Mouse (Mus musculus) heart, embryonic 13.5 days (tissue): ENCODE measurements around the gene Spata16. TPM values are rescaled to one million over a fixed set of nuclear protein-coding genes. Genes with fewer than 3 reads are reported as not detected.

ENCODE experiments used
- ATAC-seq: fragments of 200-750 bp; cut with Nextera tagmentation; 2 replicates; pipeline ENCODE4 v1.8.0; 2017; ENCODE audit warnings: moderate TSS enrichment; ENCODE audit not compliant: insufficient number of reproducible peaks, low FRiP score, low TSS enrichment; ENCODE audit errors: extremely low read depth
- H3K27ac ChIP-seq: fragments of 300-500 bp; sonication (generic); replicated peaks from 2 replicates; pipeline ENCODE4 v1.5.1; 2015; ENCODE audit warnings: moderate library complexity, mild to moderate bottlenecking, inconsistent platforms
- H3K27me3 ChIP-seq: fragments of 300-500 bp; sonication (generic); replicated peaks from 2 replicates; pipeline ENCODE4 v1.6.1; 2015; ENCODE audit warnings: mild to moderate bottlenecking, inconsistent platforms
- H3K36me3 ChIP-seq: fragments of 300-500 bp; sonication (generic); 2 replicates; pipeline ENCODE4 v1.6.1; 2015; ENCODE audit warnings: mild to moderate bottlenecking, inconsistent platforms
- H3K4me1 ChIP-seq: fragments of 300-500 bp; sonication (generic); 2 replicates; pipeline ENCODE4 v1.6.1; 2015; ENCODE audit warnings: inconsistent platforms
- H3K4me2 ChIP-seq: fragments of 300-500 bp; sonication (generic); 2 replicates; pipeline ENCODE4 v1.6.1; 2015; ENCODE audit warnings: inconsistent platforms, mild to moderate bottlenecking, moderate library complexity
- H3K4me3 ChIP-seq: fragments of 300-500 bp; sonication (generic); 2 replicates; pipeline ENCODE4 v1.5.1; 2015; ENCODE audit warnings: moderate library complexity, mild to moderate bottlenecking, inconsistent platforms
- H3K9ac ChIP-seq: fragments of 300-500 bp; sonication (generic); 2 replicates; pipeline ENCODE4 v1.6.1; 2015; ENCODE audit warnings: inconsistent platforms, mild to moderate bottlenecking, moderate library complexity
- H3K9me3 ChIP-seq: fragments of 300-500 bp; sonication (generic); 2 replicates; pipeline ENCODE4 v1.6.1; 2016; ENCODE audit warnings: inconsistent platforms
- WGBS: fragments of 180-500 bp; shearing (Covaris S2); methylation state at CpG from one replicate; pipeline ENCODE4 v1.1.7; 2015; ENCODE audit warnings: mixed read lengths; 5-methylcytosine and 5-hydroxymethylcytosine counted together
- polyA plus RNA-seq: library from polyadenylated mRNA; unstranded; fragments of >200 nt; fragmentation: Nextera tagmentation; extraction: Ambion mirVana; gene quantifications from 2 replicates; pipeline ENCODE4 v1.2.1, GENCODE M21; 2015

Spata16 gene
- polyA plus RNA-seq, 1 experiment from 2014 or later: not detected

GRCm38 (mm10) chr3:26834178-26835050, 197.0 kb downstream of the Spata16 start:
- Histone ChIP-seq H3K4me2 (no peak overlapping the region), H3K36me3 (no peaks in the 10 kb centered on the region), H3K4me1 (peaks cover 10% of the 10 kb centered on the region; the same call in 1 of the 2 replicates), H3K4me3 (no peak overlapping the region), H3K9me3 (no peaks in the 10 kb centered on the region), H3K27me3 (no peaks in the 10 kb centered on the region), H3K27ac (no peak overlapping the region), H3K9ac (0 out of 2 replicates have a peak overlapping the region, but pooled peaks have one; percentile 19)
- 59% methylated on average over 21 of the region's 21 CpGs for WGBS
- ATAC-seq: no peak

- peaks cover 10% of the 10 kb centered on the region; the same call in 1 of the 2 replicates for H3K4me1 ChIP-seq
- no peak overlapping the region for H3K4me2 ChIP-seq
- no peak overlapping the region for H3K4me3 ChIP-seq
- H3K27ac ChIP-seq: no peak overlapping the region
- H3K27me3 ChIP-seq: no peaks in the 10 kb centered on the region
- no peaks in the 10 kb centered on the region for H3K36me3 ChIP-seq
- 81% methylated on average over 17 of the region's 17 CpGs for WGBS
- H3K9ac ChIP-seq: no peak overlapping the region
- no peaks in the 10 kb centered on the region for H3K9me3 ChIP-seq
- ATAC-seq: no peak
These were observed 197.8 kb downstream of the Spata16 start for GRCm38 (mm10) chr3:26835051-26835755.

GRCm38 (mm10) chr3:26845041-26845440, 207.6 kb downstream of the Spata16 start:
- Histone ChIP-seq H3K9ac (no peak overlapping the region), H3K4me3 (no peak overlapping the region), H3K9me3 (no peaks in the 10 kb centered on the region), H3K27me3 (no peaks in the 10 kb centered on the region), H3K4me1 (no peaks in the 10 kb centered on the region), H3K4me2 (no peak overlapping the region), H3K36me3 (no peaks in the 10 kb centered on the region), H3K27ac (no peak overlapping the region)
- no peak for ATAC-seq
- 71% methylated on average over 3 of the region's 3 CpGs for WGBS

- WGBS: 69% methylated on average over 5 of the region's 5 CpGs
- no peak for ATAC-seq
- no peaks in the 10 kb centered on the region for H3K4me1 ChIP-seq
- H3K27ac ChIP-seq: no peak overlapping the region
- H3K9ac ChIP-seq: no peak overlapping the region
- H3K4me3 ChIP-seq: no peak overlapping the region
- H3K4me2 ChIP-seq: no peak overlapping the region
- H3K36me3 ChIP-seq: no peaks in the 10 kb centered on the region
- no peaks in the 10 kb centered on the region for H3K9me3 ChIP-seq
- no peaks in the 10 kb centered on the region for H3K27me3 ChIP-seq
These were observed 210.5 kb downstream of the Spata16 start for GRCm38 (mm10) chr3:26847935-26848334.

- H3K4me1 ChIP-seq: no peaks in the 10 kb centered on the region
- ATAC-seq: no peak
- no peaks in the 10 kb centered on the region for H3K36me3 ChIP-seq
- H3K27me3 ChIP-seq: no peaks in the 10 kb centered on the region
- H3K4me2 ChIP-seq: no peak overlapping the region
- H3K9ac ChIP-seq: no peak overlapping the region
- H3K4me3 ChIP-seq: no peak overlapping the region
- no peaks in the 10 kb centered on the region for H3K9me3 ChIP-seq
- no peak overlapping the region for H3K27ac ChIP-seq
These were observed 212.8 kb downstream of the Spata16 start for GRCm38 (mm10) chr3:26850207-26850606.

GRCm38 (mm10) chr3:26850691-26851563, 213.5 kb downstream of the Spata16 start:
- no peaks in the 10 kb centered on the region for H3K27me3 ChIP-seq
- H3K4me3 ChIP-seq: no peak overlapping the region
- no peak overlapping the region for H3K4me2 ChIP-seq
- H3K9ac ChIP-seq: no peak overlapping the region
- no peak for ATAC-seq
- 62% methylated on average over 9 of the region's 9 CpGs for WGBS
- H3K4me1 ChIP-seq: no peaks in the 10 kb centered on the region
- no peaks in the 10 kb centered on the region for H3K36me3 ChIP-seq
- H3K9me3 ChIP-seq: no peaks in the 10 kb centered on the region
- H3K27ac ChIP-seq: no peak overlapping the region

GRCm38 (mm10) chr3:26853557-26853956, 216.1 kb downstream of the Spata16 start:
- Histone ChIP-seq H3K4me2 (no peak overlapping the region), H3K27me3 (no peaks in the 10 kb centered on the region), H3K36me3 (no peaks in the 10 kb centered on the region), H3K4me3 (no peak overlapping the region), H3K27ac (no peak overlapping the region), H3K9me3 (no peaks in the 10 kb centered on the region), H3K4me1 (no peaks in the 10 kb centered on the region), H3K9ac (no peak overlapping the region)
- ATAC-seq: no peak
- WGBS: 76% methylated on average over 5 of the region's 5 CpGs

GRCm38 (mm10) chr3:26874706-26875105, 237.3 kb downstream of the Spata16 start:
- Histone ChIP-seq H3K4me2 (no peak overlapping the region), H3K27me3 (no peaks in the 10 kb centered on the region), H3K4me1 (no peaks in the 10 kb centered on the region), H3K9ac (no peak overlapping the region), H3K4me3 (no peak overlapping the region), H3K27ac (no peak overlapping the region), H3K9me3 (no peaks in the 10 kb centered on the region), H3K36me3 (no peaks in the 10 kb centered on the region)
- WGBS: 64% methylated on average over 2 of the region's 2 CpGs
- no peak for ATAC-seq

GRCm38 (mm10) chr3:26877291-26877690, 239.9 kb downstream of the Spata16 start:
- Histone ChIP-seq H3K4me1 (no peaks in the 10 kb centered on the region), H3K27me3 (no peaks in the 10 kb centered on the region), H3K9me3 (no peaks in the 10 kb centered on the region), H3K27ac (no peak overlapping the region), H3K4me3 (no peak overlapping the region), H3K9ac (no peak overlapping the region), H3K4me2 (no peak overlapping the region), H3K36me3 (no peaks in the 10 kb centered on the region)
- WGBS: 58% methylated on average over 2 of the region's 2 CpGs
- no peak for ATAC-seq

GRCm38 (mm10) chr3:26916607-26917006, 279.2 kb downstream of the Spata16 start:
- no peak overlapping the region for H3K9ac ChIP-seq
- no peak for ATAC-seq
- no peaks in the 10 kb centered on the region for H3K4me1 ChIP-seq
- H3K4me3 ChIP-seq: no peak overlapping the region
- H3K9me3 ChIP-seq: no peaks in the 10 kb centered on the region
- H3K27me3 ChIP-seq: no peaks in the 10 kb centered on the region
- H3K4me2 ChIP-seq: no peak overlapping the region
- no peak overlapping the region for H3K27ac ChIP-seq
- no peaks in the 10 kb centered on the region for H3K36me3 ChIP-seq
- 85% methylated on average over 1 of the region's 1 CpGs for WGBS

- H3K4me1 ChIP-seq: no peaks in the 10 kb centered on the region
- 57% methylated on average over 7 of the region's 7 CpGs for WGBS
- H3K36me3 ChIP-seq: no peaks in the 10 kb centered on the region
- H3K9ac ChIP-seq: no peak overlapping the region
- H3K27ac ChIP-seq: no peak overlapping the region
- H3K9me3 ChIP-seq: peaks cover 11% of the 10 kb centered on the region; the same call in 1 of the 2 replicates
- H3K4me3 ChIP-seq: no peak overlapping the region
- ATAC-seq: no peak
- H3K4me2 ChIP-seq: no peak overlapping the region
- H3K27me3 ChIP-seq: no peaks in the 10 kb centered on the region
These were observed 283.6 kb downstream of the Spata16 start for GRCm38 (mm10) chr3:26920986-26921385.
